Mouse (Mus musculus) kidney, embryonic 14.5 days (tissue): ENCODE results near the gene Cnn3. TPM values are rescaled to one million over a fixed set of nuclear protein-coding genes. Genes with fewer than 3 reads are reported as not detected.

Experiments used
- ATAC-seq: fragments of 200-750 bp; cut with Nextera tagmentation; 2 replicates; pipeline ENCODE4 v1.8.0; 2017; ENCODE audit warnings: moderate number of reproducible peaks, mild to moderate bottlenecking, moderate TSS enrichment, moderate library complexity; ENCODE audit not compliant: low FRiP score, low TSS enrichment
- H3K27ac ChIP-seq: fragments of 300-500 bp; sonication (generic); 2 replicates; pipeline ENCODE4 v1.5.1; 2014; ENCODE audit warnings: low read depth, mild to moderate bottlenecking, low read length, moderate library complexity, mixed read lengths
- H3K27me3 ChIP-seq: fragments of 300-500 bp; sonication (generic); 2 replicates; pipeline ENCODE4 v1.6.1; 2014; ENCODE audit warnings: mild to moderate bottlenecking, low read length; ENCODE audit not compliant: control insufficient read depth, insufficient read depth
- H3K36me3 ChIP-seq: fragments of 300-500 bp; sonication (generic); 2 replicates; pipeline ENCODE4 v1.6.1; 2014; ENCODE audit warnings: low read length, mixed read lengths; ENCODE audit not compliant: control insufficient read depth, insufficient read depth
- H3K4me1 ChIP-seq: fragments of 300-500 bp; sonication (generic); 2 replicates; pipeline ENCODE4 v1.6.1; 2014; ENCODE audit warnings: low read length, mixed read lengths; ENCODE audit not compliant: control insufficient read depth, insufficient read depth
- H3K4me2 ChIP-seq: fragments of 300-500 bp; sonication (generic); replicated peaks from 2 replicates; pipeline ENCODE4 v1.6.1; 2014; ENCODE audit warnings: low read depth, mild to moderate bottlenecking, low read length
- H3K4me3 ChIP-seq: fragments of 300-500 bp; sonication (generic); 2 replicates; pipeline ENCODE4 v1.5.1; 2014; ENCODE audit warnings: mild to moderate bottlenecking, low read length
- H3K9ac ChIP-seq: fragments of 300-500 bp; sonication (generic); 2 replicates; pipeline ENCODE4 v1.6.1; 2014; ENCODE audit warnings: low read depth, mild to moderate bottlenecking, low read length, moderate library complexity
- H3K9me3 ChIP-seq: fragments of 300-500 bp; sonication (generic); 2 replicates; pipeline ENCODE4 v1.6.1; 2016; ENCODE audit warnings: low read length; ENCODE audit not compliant: control insufficient read depth
- WGBS: fragments of 180-500 bp; shearing (Covaris S2); extraction: QIAGEN DNeasy Blood & Tissue Kit; methylation state at CpG from one replicate; pipeline ENCODE4 v1.1.7; 2014; 5-methylcytosine and 5-hydroxymethylcytosine counted together
- polyA plus RNA-seq: library from polyadenylated mRNA; unstranded; fragments of >200 nt; fragmentation: Nextera tagmentation; extraction: Ambion mirVana; gene quantifications from 2 replicates; pipeline ENCODE4 v1.2.1, GENCODE M21; 2014

Cnn3 gene
- polyA plus RNA-seq, 1 experiment from 2014 or later = 666 TPM

DNA sequence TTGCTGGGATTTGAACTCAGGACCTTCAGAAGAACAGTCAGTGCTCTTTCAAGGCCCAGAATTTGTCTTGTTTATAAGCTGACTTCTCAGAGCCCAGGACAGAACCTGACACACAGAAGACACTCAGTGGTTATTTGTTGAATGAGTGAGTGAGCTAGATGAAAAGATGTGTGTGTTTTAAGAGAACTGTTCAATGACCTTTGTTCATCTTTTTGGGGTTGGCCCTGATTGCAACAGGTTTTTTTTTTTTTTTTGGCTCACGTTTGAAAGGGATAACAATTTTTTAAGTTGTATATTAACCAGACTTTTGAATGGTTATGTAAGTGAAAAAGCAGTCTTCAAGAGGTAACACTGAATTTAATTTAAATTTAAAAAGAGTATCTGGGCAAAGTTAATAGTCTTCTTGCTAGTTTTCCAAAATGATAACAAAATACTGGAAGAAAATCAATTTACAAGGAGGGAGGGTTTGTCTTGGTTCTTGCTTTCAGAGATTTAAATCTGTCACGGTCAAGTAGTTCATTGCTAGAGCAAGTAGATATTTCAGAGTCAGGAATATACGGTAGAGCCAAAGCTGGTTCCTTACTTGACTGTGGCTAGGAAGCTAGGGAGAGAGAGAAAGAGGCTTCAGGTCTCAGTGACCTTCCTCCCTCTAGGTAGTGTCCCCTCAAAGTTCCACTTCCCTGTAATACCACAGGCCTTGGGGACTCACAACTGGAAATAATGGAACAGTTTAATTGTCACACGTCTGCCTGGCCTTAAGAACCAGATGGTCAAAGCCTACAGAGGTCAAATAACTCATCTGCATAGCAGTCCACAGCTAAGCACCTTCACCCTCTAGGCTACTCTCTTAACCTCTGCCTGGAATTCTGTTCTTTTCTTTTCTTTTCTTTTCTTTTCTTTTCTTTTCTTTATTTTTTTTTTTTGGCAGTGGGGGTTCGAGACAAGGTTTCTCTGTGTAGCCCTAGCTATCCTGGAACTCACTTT, 9.8 kb upstream of the Cnn3 start:
- Histone ChIP-seq H3K36me3 (no peaks in the 10 kb centered on the region), H3K4me2 (no peak overlapping the region), H3K27me3 (no peaks in the 10 kb centered on the region), H3K27ac (no peak overlapping the region), H3K4me3 (no peak overlapping the region), H3K4me1 (0 out of 2 replicates have a peak, but pooled peaks cover 9% of the 10 kb centered on the region), H3K9me3 (no peaks in the 10 kb centered on the region), H3K9ac (no peak overlapping the region)
- 57% methylated on average over 5 of the region's 5 CpGs for WGBS
- no peak for ATAC-seq

DNA sequence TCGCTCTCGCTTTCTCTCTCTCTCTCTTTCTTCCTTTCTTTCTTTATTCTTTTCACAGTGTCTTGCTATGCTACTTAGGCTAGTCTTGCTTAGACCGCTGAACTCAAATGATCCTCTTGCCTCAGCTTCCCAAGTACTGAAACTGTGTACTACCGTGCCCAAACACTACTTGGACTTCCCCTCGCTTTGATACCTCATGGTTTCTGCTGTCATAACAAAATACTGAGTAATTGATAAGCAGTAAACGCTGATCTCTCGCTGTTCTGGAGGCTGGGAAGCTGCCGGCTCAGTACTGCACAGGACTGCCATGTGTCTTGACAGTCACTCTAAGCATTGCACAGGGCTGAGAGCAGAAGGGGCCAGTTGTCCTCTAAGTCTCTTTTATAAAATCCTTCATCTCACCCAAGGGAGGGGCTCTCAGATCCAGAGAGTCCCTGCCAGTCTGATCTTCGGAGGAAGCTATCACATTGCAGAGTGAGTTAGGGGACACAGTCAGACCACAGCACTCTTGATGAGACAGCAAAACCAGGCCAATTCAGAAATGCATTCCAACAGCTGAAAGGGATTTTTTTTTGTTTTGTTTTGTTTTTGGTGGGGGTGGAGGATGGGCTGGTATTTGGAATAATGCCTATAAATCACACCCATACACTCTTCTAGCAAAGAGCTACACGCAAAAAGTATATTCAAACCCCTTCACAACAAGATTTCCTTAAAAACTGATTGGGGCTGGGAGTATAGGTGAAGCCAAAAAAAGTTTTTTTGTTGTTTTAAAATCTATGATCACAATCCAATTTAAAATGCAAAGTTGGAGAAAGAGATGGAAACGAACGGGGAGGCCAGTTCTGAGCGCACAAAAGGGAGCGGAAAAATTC, 8.7 kb upstream of the Cnn3 start:
- Histone ChIP-seq H3K4me2 (no peak overlapping the region), H3K9ac (no peak overlapping the region), H3K9me3 (no peaks in the 10 kb centered on the region), H3K27me3 (no peaks in the 10 kb centered on the region), H3K4me1 (0 out of 2 replicates have a peak, but pooled peaks cover 9% of the 10 kb centered on the region), H3K4me3 (no peak overlapping the region), H3K36me3 (no peaks in the 10 kb centered on the region), H3K27ac (no peak overlapping the region)
- peak; percentile 43; the same call in 1 of the 2 replicates for ATAC-seq
- 73% methylated on average over 14 of the region's 14 CpGs for WGBS

DNA sequence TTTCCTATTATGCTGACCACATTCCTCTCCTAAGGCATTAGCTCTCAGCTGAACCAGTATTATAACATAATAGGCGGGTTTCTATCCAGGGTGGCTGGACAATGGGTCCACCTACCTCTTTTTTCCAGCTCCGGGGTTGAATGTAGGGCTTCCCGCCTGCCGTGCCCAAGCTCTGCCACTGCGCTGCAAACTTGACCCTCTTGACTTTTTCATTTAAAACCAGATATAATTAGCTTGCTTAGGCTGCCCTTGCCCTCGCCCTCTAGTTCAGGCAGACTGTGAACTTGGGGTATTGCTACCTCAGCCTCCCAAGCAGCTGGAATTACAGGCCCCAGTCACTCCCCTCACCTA, 8.1 kb upstream of the Cnn3 start:
- Histone ChIP-seq H3K4me3 (no peak overlapping the region), H3K27me3 (no peaks in the 10 kb centered on the region), H3K9me3 (no peaks in the 10 kb centered on the region), H3K27ac (no peak overlapping the region), H3K9ac (no peak overlapping the region), H3K4me2 (no peak overlapping the region), H3K4me1 (0 out of 2 replicates have a peak, but pooled peaks cover 9% of the 10 kb centered on the region), H3K36me3 (no peaks in the 10 kb centered on the region)
- 44% methylated on average over 6 of the region's 6 CpGs for WGBS
- no peak for ATAC-seq

DNA sequence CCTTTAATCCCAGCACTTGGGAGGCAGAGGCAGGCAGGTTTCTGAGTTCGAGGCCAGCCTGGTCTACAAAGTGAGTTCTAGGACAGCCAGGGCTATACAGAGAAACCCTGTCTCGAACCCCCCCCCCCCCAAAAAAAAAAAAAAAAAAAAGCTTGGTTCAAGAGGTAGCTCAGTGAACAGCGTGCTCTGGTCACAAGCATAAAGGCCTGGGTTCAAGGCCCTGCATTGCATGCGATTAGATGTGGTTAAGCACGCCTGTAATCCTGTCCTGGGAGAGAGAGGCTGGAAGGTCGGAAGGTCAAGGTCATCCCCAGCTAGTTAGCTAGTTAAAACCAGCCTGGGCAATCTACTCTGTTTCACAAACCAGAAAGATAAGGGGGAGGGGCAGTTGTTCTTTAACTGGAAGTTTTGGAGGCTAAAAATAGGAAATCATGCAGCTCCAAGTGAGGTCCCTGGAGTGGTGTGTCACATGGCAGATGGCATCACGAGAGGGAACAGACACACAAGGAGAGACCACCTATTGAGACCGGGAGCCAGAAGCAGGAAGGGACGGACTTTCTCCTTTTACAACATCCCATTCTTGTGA, 7.4 kb upstream of the Cnn3 start:
- Histone ChIP-seq H3K4me3 (no peak overlapping the region), H3K9me3 (no peaks in the 10 kb centered on the region), H3K27me3 (no peaks in the 10 kb centered on the region), H3K9ac (no peak overlapping the region), H3K4me1 (0 out of 2 replicates have a peak, but pooled peaks cover 9% of the 10 kb centered on the region), H3K27ac (no peak overlapping the region), H3K4me2 (no peak overlapping the region), H3K36me3 (no peaks in the 10 kb centered on the region)
- 71% methylated on average over 9 of the region's 9 CpGs for WGBS
- ATAC-seq = 0 out of 2 replicates have a peak, but pooled peaks have one; percentile 8

- no peak overlapping the region for H3K27ac ChIP-seq
- no peak for ATAC-seq
- 83% methylated on average over 8 of the region's 8 CpGs for WGBS
- H3K9me3 ChIP-seq = no peaks in the 10 kb centered on the region
- H3K9ac ChIP-seq = no peak overlapping the region
- H3K36me3 ChIP-seq = no peaks in the 10 kb centered on the region
- H3K4me3 ChIP-seq = no peak overlapping the region
- no peak overlapping the region for H3K4me2 ChIP-seq
- no peaks in the 10 kb centered on the region for H3K27me3 ChIP-seq
- peaks cover 13% of the 10 kb centered on the region for H3K4me1 ChIP-seq
These were observed 3.9 kb upstream of the Cnn3 start for GRCm38 (mm10) chr3:121422405-121422804.

GRCm38 (mm10) chr3:121426621-121427519, 573 bp downstream of the Cnn3 start:
- Histone ChIP-seq H3K27me3 (no peaks in the 10 kb centered on the region), H3K9ac (peak overlapping the region; percentile 94), H3K27ac (peak overlapping the region; percentile 97), H3K36me3 (no peaks in the 10 kb centered on the region), H3K4me2 (peak overlapping the region; percentile 53), H3K9me3 (no peaks in the 10 kb centered on the region), H3K4me1 (peaks cover 27% of the 10 kb centered on the region), H3K4me3 (peak overlapping the region; percentile 86)
- WGBS = under 1% methylated on average over 88 of the region's 93 CpGs
- peak; percentile 78 for ATAC-seq

GRCm38 (mm10) chr3:121427520-121427908, 1.2 kb downstream of the Cnn3 start:
- Histone ChIP-seq H3K9me3 (no peaks in the 10 kb centered on the region), H3K4me1 (peaks cover 32% of the 10 kb centered on the region), H3K27me3 (no peaks in the 10 kb centered on the region), H3K4me2 (peak overlapping the region; percentile 53), H3K27ac (peak overlapping the region; percentile 97), H3K36me3 (no peaks in the 10 kb centered on the region), H3K4me3 (peak overlapping the region; percentile 86), H3K9ac (peak overlapping the region; percentile 94)
- ATAC-seq = peak; percentile 54
- WGBS = 0% methylated on average over 13 of the region's 13 CpGs

- 7% methylated on average over 8 of the region's 8 CpGs for WGBS
- no peak for ATAC-seq
- H3K9ac ChIP-seq = peak overlapping the region; percentile 94
- H3K4me2 ChIP-seq = peak overlapping the region; percentile 53
- H3K4me1 ChIP-seq = peaks cover 36% of the 10 kb centered on the region
- H3K27ac ChIP-seq = peak overlapping the region; percentile 97; the same call in 1 of the 2 replicates
- H3K9me3 ChIP-seq = no peaks in the 10 kb centered on the region
- peak overlapping the region; percentile 86 for H3K4me3 ChIP-seq
- H3K27me3 ChIP-seq = no peaks in the 10 kb centered on the region
- no peaks in the 10 kb centered on the region for H3K36me3 ChIP-seq
These were observed 1.9 kb downstream of the Cnn3 start for GRCm38 (mm10) chr3:121428230-121428629.
